Mouse (Mus musculus): ENCODE measurements around the gene Slc39a5.

Gene Slc39a5

GRCm38 (mm10) chr10:128401056-128401455 lies at the start of gene Slc39a5:
Gene Slc39a5 (minus strand): TSS chr10:128401229.
- DNase-seq (ENCODE audit: inconsistent ontology term): no peak

GRCm38 (mm10) chr10:128445407-128445806 lies 44.4 kb upstream of the Slc39a5 start:
- no peak for DNase-seq (ENCODE audit: inconsistent ontology term)

- no peak for DNase-seq (ENCODE audit: inconsistent ontology term)
Measured at GRCm38 (mm10) chr10:128444354-128444753, 43.3 kb upstream of the Slc39a5 start.

GRCm38 (mm10) chr10:128442718-128443117 lies 41.7 kb upstream of the Slc39a5 start:
- DNase-seq (ENCODE audit: inconsistent ontology term): no peak

- peak; percentile 55 for DNase-seq (ENCODE audit: inconsistent ontology term)
Measured at GRCm38 (mm10) chr10:128441324-128442119, 40.5 kb upstream of the Slc39a5 start.

GRCm38 (mm10) chr10:128440407-128440806 lies 39.4 kb upstream of the Slc39a5 start:
- peak; percentile 37 for DNase-seq (ENCODE audit: inconsistent ontology term)

GRCm38 (mm10) chr10:128438675-128439279 lies 37.7 kb upstream of the Slc39a5 start:
- DNase-seq (ENCODE audit: inconsistent ontology term): no peak

GRCm38 (mm10) chr10:128436376-128436775 lies 35.3 kb upstream of the Slc39a5 start:
- no peak for DNase-seq (ENCODE audit: inconsistent ontology term)

GRCm38 (mm10) chr10:128435873-128436272 lies 34.8 kb upstream of the Slc39a5 start:
- DNase-seq (ENCODE audit: inconsistent ontology term): no peak

- peak; percentile 73 for DNase-seq (ENCODE audit: inconsistent ontology term)
Measured at GRCm38 (mm10) chr10:128435186-128435823, 34.3 kb upstream of the Slc39a5 start.

GRCm38 (mm10) chr10:128434681-128435080 lies 33.7 kb upstream of the Slc39a5 start:
- DNase-seq (ENCODE audit: inconsistent ontology term): no peak

GRCm38 (mm10) chr10:128433417-128433816 lies 32.4 kb upstream of the Slc39a5 start:
- DNase-seq (ENCODE audit: inconsistent ontology term): no peak

- no peak for DNase-seq (ENCODE audit: inconsistent ontology term)
Measured at GRCm38 (mm10) chr10:128429454-128429853, 28.4 kb upstream of the Slc39a5 start.

- no peak for DNase-seq (ENCODE audit: inconsistent ontology term)
Measured at GRCm38 (mm10) chr10:128429052-128429451, 28.0 kb upstream of the Slc39a5 start.

GRCm38 (mm10) chr10:128425260-128425659 lies 24.2 kb upstream of the Slc39a5 start:
- no peak for DNase-seq (ENCODE audit: inconsistent ontology term)

GRCm38 (mm10) chr10:128424604-128425003 lies 23.6 kb upstream of the Slc39a5 start:
- DNase-seq (ENCODE audit: inconsistent ontology term): no peak

GRCm38 (mm10) chr10:128422426-128422825 lies 21.4 kb upstream of the Slc39a5 start:
- no peak for DNase-seq (ENCODE audit: inconsistent ontology term)

- no peak for DNase-seq (ENCODE audit: inconsistent ontology term)
Measured at GRCm38 (mm10) chr10:128414848-128415247, 13.8 kb upstream of the Slc39a5 start.

GRCm38 (mm10) chr10:128413076-128413475 lies 12.0 kb upstream of the Slc39a5 start:
- no peak for DNase-seq (ENCODE audit: inconsistent ontology term)

GRCm38 (mm10) chr10:128412558-128412957 lies 11.5 kb upstream of the Slc39a5 start:
- DNase-seq (ENCODE audit: inconsistent ontology term): no peak

- DNase-seq (ENCODE audit: inconsistent ontology term): peak; percentile 73
Measured at GRCm38 (mm10) chr10:128412055-128412381, 11.0 kb upstream of the Slc39a5 start.

- DNase-seq (ENCODE audit: inconsistent ontology term): peak; percentile 97
Measured at GRCm38 (mm10) chr10:128411211-128412054, 10.4 kb upstream of the Slc39a5 start, which contains the start of the genes Nabp2 and Rnf41. Gene Nabp2 (minus strand): TSS chr10:128411492. Gene Rnf41 (plus strand): TSS chr10:128411657.

All from Muller cell, postnatal 12 days (primary cell).